Mouse (Mus musculus) ovary, adult 18-20 months (tissue): ENCODE measurements around the gene Trim41.
"Not testable (repeated sequence)": the region's sequence is repeated elsewhere in the genome, so short reads cannot be mapped to it uniquely, and the experiment has no call there.

ENCODE experiments used
- DNase-seq: peaks from one replicate; pipeline ENCODE4 v3.0.0; 2022; ENCODE audit warnings: low spot score, mixed read lengths

Trim41 gene

DNA sequence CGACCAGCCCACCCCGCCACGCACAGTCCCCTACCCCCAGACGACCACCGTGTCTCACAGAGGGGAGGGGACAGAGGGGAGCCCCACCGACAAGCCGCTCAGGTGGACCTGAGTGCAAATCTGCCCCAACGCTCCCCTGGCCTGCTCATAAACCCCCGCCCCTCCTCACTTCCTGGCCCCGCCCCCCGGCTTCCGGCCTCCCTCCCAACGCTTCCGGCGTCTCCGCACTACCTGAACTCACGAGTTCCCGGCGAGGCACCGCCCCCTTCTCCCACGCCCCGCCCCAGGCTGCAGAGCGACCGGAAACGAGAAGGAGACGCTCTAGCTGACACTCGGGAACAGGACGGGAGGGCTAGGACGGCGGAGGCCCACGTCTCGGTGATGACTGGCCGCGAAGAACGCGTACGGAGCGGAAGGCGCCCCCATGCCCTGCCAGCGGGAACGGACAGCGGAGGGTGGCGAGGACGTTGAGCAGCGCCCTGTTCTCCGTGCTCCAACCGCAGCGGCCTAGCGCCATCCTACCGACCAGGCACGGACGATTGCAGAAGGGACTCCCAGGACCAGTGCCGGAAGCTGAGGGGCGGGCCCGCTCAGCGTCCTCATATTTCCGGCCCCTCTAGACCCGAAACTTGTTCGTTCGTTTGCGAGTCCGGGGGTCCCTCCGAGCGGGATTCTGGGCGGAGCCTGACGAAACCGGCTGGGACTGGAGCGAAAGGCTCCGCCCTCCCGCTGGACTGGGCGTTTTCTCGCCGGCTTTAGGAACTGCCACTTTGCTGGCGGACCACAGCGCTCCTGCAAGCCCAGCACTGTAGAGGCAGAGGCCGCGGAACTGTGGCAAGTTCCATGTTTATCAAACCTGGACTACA, at the start of gene Trim41:
Gene Trim41 (minus strand): TSS at position 554 of the 866 bp plus-strand sequence.
- peak; percentile 99 for DNase-seq

DNA sequence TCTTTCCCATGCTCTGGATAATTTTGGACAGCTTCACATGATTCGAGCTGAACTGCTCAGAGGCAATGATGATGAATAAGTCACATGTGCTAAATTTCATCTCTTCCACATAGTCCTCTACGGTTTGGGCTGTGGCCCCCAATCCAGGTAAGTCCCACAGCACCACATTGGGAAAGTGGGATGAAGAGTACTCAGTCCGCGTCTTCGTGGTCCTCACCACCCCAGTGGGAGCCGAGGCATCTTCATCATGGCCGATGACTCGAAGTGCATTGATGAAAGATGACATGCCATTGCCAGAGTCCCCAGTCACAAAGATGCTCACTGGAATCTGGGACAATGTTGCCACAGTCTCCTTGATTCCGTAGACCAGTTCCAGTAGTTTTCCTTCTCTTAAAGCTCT, 49.3 kb upstream of the Trim41 start:
- DNase-seq: no peak

DNA sequence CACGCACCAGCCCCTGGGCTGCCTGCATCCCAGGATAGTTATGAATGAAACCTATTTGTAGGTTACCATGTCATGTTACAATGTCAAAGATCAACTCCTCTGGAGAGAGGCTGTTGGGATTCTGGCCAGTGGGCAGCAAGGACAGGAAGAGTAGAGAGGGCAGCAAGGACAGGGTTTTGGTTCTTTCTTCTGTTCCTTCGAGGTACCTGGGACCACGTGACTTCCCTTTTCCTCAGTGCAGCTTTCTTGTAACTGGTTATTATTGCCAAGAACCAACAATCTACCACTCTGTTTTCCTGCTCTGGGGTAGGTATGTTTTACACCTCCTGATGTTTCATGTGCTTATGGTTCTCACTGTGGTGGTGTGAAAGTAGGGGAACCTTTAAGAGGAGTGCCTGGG, 46.7 kb upstream of the Trim41 start:
- DNase-seq: no peak

DNA sequence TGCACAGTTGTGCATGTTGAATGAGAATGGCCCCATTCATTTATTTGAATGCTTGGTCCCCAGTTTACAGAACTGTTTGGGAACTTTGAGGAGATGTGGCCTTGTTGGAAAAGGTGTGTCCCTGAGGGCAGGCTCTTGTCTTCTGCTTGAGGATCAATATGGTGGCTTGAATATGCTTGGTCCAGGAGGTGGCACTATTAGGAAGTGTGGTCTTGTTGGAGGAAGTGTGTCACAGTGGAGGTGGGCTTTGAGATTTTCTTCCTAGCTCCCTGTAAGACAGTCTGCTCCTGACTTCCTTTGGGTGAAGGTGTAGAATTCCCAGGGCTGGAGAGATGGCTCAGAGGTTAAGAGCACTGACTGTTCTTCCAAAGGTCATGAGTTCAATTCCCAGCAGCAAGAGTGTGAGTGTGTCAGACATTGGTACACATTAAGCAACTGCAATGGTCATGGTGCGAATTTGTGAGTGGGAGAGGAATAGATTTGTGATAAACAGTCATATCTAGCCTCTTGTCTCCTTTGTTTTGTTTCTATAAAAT, 45.7 kb upstream of the Trim41 start:
- no peak for DNase-seq

DNA sequence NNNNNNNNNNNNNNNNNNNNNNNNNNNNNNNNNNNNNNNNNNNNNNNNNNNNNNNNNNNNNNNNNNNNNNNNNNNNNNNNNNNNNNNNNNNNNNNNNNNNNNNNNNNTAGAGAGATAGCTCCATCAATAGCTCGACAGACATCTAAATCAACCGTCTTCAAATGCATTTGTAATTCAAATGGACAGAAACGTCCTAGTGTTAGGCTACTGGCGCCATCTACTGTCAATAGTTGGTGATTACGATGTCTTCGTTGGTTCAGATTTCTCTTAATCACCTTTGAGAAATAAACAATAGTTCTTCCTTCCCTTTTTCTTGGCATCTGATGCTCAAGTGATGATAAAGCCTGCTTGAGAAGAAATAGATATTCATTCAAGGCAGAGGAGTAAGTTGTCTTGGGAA, 41.9 kb upstream of the Trim41 start:
- DNase-seq: no peak

DNA sequence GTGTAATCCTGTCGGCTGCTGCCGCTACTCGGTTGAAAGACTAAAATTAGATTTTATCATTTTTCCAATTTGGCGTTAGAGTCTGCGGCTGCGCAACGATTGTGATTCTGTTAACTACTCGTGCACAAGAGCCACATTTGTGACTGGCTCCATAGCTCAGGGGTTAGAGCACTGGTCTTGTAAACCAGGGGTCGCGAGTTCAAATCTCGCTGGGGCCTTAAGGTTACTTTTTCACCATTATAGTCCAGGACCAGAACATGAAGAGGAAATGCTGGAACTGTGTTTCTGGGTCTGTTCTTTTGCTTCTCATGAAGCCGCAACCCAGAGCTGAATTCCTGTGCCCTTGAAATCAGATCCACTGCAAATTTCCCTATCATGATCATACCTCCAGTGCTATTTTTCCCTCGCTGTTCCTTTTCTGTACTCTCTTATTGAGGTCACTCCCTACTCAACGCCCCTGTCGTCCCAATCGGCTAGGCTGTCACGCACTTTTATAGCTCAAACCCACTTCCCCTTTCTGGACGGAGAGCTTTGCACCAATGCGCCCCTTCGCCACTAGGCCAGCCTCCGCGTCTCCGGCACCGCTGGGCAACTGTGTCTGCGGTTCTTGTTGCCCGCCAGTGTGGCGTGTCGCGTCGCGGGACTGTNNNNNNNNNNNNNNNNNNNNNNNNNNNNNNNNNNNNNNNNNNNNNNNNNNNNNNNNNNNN, 36.5 kb upstream of the Trim41 start:
- DNase-seq: peak; percentile 74

DNA sequence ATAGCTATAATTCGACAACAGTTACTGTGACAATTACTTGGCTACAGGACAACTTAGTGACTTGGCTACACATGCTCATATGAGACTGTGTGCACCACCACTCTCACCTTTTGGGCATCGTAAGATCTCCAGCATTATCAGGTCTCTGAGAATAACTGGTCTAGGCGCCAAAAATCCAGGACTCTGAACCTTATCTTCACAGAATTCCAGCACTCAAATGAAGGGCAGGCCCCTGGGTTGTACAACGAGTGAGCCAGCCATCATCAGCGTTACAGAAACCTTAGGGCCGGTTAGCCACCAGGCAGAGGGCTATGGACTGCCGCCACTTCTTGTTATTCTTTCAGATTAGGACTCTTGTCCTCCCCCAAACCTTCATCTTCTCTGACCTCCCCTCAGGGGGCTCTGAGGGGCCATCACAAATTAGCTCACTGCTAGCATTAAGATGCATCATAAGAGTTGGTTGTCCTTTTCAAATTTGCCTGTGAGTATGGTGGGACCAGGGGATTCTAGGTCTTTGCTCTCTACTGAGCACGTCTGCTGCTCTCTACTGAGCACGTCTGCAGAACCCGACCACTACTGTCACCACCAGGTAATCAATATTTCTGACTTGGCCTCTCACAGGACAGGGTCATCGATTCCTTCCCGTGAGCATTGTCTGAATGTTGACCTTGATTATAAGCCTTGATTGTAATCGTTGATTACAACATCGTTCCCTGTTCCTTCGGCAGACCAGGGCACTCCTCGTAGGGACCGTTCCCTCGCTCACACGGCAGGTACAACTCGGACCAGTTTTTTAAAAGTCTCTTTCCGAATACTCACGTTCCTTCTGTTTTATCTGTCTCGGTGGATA, 35.7 kb upstream of the Trim41 start:
- no peak for DNase-seq

DNA sequence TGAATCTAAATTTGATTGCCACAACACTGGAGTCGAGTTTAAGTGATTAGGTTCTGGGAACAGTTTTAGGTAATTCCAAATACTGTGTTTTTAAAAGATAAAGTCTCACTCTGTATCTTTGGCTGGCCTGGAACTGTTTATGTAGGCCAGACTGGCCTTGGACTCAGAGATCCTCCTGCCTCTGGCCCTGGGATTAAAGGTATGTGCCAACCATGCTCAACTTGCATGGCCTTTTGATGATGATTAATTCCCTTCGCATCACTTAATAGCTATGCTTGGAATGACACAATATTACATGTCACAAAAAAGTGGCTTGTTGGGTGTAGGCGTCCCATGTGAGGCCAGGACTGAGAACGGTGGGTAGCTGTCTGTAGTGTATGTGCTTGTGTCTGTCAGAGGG, 35.0 kb upstream of the Trim41 start:
- no peak for DNase-seq

DNA sequence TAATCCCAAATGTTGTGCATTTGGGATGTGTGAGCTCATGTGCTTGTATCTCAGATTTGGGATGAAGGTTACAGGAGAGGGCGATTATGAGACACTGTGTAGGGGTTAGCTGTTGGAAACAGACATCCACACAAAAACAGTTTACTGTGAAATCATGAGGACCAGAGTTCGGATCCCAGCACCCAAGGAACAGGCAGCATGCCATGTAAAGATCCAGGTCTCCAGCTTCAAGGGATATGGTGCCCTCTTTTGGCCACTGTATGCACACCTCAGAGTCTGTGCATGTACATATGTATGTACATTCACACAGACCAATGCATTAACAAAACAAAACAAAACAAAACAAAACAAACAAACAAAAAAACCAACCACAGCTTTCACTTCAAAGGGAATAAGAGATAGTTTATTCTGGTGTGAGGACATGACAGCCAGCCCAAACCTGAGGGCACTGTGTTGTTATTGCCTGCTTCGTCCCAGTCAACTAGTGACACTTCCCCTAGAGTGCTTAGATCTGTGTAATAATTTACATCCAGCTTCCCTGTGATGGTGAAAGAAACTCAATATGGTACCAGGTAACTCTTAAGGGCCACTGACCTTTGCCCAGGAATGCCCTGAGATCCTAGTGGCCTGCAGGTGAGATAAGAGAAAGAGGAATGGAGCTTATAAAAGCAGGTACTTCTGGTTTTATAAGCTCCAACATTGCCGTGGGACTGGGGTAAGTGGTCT, 34.3 kb upstream of the Trim41 start:
- no peak for DNase-seq

DNA sequence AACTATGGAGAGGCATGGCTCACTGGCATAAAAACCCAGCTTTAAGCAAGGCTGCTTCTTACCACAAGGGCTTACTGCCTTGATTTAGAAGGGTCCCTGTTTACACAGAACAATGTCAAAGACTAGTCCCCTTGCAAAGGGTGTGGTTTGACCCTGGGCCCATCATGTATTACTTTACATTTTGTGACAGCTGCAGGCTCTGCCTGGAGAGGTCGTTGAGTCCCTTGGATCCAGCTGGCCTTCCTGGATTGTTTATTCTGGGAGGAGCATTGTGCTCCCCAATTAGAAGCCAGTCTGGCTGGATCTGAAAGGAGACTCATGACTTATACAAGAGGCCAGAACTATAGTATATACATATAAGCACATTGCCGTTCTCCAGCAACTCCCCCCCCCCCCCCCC, 33.1 kb upstream of the Trim41 start:
- no peak for DNase-seq

DNA sequence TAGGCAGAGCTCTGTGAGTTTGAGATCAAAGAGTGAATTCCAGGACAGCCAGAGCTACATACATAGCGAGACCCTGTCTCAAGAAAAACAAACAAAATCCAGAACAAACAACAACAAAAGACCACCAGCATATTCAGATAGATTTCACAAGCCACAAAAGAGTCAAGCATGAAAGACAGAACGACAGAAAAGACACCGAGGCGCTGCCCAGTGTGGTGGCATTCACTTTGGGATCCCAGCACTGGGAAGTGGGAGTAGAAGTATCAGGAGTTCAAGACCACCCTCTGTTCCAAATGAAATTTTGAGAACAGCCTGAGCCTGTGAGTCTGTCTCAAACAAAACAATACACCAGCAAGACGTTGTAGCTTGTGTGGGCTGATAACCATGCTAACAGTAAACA, 29.7 kb upstream of the Trim41 start:
- DNase-seq: no peak

DNA sequence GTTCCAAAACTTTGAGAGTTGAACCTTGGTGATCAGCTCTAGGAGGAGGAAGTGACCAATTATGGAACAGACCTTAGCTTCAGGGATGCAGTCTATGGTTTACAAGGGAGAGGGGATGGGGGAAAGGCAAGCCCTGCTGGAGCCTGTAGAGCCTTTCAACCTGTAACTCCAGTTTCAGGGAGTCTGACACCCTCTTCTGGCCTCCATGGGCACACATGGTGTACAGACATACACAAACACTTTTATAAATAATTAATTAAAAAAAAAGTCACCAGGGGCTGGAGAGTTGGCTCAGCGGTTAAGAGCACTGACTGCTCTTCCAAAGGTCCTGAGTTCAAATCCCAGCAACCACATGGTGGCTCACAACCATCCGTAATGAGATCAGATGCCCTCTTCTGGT, 29.2 kb upstream of the Trim41 start:
- not testable (repeated sequence) for DNase-seq

DNA sequence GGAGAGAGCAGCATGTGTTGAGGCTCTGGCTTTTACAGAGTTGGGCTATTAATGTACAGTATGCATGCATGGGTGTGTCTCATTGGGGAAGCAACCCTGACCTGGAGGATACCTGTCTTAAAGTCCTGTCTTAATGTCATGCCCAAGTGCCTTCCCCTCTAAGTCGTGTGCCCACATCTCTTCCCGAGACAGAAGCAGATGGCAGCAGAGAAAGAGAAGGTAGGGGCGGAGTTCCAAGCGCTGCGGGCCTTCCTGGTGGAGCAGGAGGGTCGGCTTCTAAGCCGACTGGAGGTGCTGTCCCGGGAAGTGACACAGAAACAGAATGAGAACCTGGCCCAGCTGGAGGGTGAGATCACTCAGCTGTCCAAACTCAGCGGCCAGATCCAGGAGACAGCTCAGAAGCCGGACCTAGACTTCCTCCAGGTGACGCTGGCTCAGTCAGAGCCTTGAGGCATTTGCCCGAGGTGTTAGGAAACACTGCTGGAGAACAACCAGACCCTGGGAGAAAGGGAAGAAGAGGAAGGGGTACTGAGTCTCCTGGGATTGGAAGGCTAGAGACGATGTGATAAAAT, 28.2 kb upstream of the Trim41 start:
- no peak for DNase-seq

DNA sequence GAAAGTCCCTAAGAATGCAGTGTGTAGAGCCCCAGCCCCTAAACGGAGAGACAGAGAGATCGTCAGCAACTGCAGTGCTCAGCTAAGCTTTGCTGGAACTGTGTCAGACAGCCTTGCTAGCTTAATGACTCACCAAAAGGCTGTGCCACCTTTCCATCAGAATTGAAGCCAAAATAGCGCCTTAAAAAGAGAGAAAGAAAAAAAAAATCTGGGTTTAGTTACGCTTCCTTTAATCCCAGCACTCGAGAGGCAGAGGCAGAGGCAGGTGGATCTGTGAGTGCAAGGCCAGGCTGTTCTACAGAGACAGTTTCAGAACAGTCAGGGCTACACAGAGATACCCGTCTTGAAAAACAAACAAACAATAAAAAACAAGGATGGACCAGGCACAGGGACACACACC, 27.2 kb upstream of the Trim41 start:
- DNase-seq: no peak

DNA sequence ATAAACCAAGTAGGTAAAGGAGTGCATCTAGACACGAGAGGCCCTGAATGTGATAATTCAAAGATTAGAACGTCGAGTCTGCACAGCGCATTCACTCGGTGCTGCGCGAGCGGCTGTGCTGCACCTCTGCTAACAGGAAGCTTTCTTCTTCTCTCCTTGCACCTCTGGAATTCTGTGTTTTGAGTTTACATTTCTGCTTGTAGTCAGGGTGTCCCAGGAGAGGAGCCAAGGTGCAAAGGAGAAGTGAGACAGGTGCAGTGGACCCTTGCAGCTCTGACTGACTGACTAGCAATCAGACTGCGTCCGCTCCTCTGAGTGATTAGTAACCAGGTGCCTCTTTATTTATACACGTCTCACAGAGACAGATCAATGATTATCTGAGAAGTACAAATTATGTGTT, 26.0 kb upstream of the Trim41 start:
- DNase-seq: no peak

DNA sequence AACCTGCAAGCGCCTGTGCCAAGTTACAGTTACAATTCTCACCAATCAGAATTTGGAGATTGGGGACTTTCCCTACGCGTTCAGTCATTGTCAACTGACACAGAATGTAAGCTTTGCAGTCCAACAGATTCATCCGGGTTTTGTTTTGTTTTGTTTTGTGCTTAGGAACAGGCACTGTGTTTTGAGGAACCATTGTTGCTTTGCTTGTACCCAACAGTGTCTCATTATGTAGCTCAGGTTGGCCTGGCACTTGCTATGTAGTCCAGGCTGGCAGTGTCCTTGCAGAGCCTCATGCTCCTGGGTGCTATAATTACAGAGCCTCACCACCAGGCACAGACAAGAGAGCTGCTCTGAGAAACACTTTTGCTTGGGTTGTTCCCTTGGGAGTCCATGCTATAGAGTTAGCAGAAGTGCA, 25.2 kb upstream of the Trim41 start:
- DNase-seq: no peak

DNA sequence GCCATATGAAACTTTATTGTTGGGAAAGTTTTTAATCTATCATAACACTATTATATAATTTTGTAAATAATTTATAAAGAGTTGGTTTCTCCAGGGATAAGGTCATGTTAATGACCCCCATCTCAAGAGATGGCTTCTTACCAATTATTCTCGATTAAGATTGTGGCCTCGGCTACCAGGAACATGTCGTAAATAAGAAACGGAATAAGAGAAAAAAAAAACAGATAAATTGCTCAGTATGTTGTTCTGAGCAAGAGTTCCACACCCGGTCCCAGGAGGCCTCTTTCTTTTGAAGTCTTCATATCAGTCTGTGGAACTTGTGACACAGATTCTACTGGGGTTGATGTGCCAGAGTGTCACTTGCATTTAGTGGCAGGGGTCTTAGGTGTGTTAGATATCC, 24.1 kb upstream of the Trim41 start:
- no peak for DNase-seq

DNA sequence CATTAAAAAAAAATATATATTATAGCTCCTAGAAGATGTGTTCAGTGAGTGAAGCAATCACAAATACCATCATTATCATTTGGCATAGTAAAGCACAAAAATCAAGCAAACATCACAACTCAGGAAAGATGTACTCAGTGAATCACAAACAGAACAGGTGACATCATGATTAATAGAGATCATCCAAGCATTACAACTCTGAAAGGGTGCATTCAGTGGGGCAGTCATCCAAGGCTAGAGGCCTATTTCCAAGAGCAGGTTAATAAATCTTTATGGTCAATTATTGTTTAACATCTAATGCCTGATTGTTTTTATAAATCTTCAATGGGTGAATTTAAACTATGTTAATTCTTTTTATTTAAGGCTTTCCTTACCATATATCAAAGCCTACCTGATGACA, 23.7 kb upstream of the Trim41 start:
- no peak for DNase-seq

DNA sequence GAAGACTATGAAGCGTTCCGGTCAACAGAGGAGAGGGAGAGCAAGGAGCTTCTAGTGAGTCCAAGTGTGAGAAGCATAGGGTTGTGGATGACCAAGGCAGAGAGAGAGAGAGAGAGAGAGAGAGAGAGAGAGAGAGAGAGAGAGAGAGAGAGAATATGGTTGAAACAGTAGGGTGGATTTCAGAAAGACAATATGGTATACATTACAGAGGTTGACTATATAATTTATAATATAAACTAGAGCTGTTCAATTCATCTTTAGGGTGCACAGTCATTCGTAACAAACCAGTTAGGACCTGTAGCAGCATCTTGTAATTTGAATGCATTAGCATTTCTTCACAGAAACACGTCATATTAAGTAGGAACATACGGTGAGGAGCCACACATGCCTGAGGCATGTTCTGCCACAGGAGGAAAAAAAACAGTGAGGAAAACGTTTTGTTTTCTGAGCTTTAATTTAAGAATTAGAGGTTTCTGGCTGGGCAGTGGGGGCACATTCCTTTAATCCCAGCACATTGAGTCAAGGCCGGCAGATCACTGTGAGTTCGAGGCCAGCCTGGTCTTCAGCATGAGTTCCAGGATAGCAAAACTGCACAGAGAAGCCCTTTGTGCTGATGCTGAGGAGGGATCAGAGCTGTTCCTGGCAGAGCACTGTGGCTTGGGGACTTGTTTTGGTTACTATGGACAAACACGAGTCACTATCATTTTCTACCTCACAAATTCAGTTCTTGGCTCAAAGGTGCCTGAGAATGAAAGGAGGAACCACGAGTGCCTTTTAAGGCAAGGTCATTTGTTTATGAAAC, 21.9 kb upstream of the Trim41 start:
- no peak for DNase-seq

DNA sequence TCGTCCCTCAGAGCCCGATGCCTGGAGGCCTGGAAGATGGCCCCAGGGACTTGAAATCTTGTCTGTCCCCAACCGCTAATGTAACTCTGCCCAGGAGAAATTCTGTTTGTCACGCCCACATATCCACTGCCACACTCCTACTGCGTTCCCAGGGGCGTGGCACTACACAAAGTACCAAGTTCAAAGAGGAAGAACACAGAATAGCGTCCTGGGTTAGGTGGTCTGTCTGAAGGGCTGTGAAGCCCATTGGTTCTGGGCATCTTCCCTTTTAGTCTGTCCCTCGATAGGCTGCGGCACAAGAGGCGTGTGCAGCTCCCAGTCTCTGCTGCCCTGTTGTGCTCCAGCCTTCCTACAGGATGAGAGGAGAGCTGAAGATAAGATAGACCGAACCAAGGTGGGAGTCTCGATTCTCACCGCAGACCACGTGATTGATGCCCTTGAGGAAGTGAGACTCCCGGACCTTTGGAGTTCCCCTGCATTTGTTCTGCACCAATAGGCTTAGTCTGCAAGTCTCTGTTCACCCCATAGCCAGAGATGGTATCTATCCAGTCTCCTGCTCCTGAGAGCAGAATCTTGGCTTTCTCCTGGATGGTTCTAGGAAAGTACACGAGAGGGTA, 21.1 kb upstream of the Trim41 start:
- peak; percentile 42 for DNase-seq
